Mouse (Mus musculus): ENCODE measurements around the gene Irx1. TPM values are rescaled to one million over a fixed set of nuclear protein-coding genes. Genes with fewer than 3 reads are reported as not detected.

Gene Irx1
- polyA plus RNA-seq (2017; shearing (Covaris generic)), result not detected

DNA sequence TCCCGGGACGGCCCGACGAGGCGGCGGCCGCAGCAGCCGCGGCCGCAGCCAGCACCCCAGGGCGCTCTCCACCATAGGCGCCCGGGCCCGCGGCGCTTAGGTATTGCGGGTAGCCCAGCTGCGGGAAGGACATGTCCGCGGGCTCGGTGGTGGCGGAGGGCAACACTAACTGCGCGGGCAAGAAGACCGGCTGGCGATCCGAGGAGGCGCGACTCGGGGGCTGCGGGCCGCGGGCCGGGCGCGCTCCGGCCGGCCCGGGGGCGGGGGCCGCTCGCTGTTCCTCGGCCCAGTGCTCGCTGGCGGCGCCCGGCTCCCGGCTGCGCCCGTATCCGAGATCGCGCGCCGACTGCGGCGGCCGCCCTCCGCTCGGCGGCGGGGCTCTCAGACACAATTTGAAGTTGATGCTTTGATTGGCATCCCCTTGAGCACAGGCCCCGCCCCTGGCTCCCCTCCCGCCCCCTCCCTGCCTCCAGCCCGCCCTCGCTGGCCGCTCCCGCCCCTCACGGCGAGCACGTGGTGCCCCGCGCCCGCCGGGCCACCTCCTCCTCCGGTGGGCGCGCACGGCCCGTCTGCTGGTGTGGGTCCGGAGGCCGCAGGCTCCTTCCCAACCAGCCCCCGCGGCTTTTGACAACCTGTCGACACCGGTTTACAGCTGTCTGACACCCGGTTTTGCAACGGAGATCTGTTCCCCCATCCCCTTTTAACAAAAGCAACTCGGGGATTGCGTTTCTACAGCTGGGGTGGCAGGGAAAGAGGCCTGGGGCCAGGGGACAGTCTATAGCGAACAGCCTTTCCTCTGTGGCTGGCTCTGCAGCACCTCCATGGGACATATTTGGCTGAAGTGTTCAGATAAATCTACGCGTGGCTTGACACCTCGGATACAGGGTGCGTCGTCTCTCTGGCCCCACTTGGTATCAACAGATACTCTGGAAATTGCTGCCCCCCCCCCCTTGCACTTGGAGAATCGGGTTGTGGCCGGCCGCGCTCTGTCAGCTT lies at the start of gene Irx1:
Irx1 (minus strand) TSS at position 368 of the 996 bp plus-strand sequence.

